Mouse (Mus musculus) heart, postnatal 14 days (tissue): Measurements from ENCODE around the gene Suz12. TPM values are rescaled to one million over a fixed set of nuclear protein-coding genes. Genes with fewer than 3 reads are reported as not detected.
"Not testable (repeated sequence)": the region's sequence is repeated elsewhere in the genome, so short reads cannot be mapped to it uniquely, and the experiment has no call there.

Experiments
- DNase-seq, 2 experiments: peaks; one replicate each; pipeline ENCODE4 v3.0.0; 2021 to 2022
- intact Hi-C: fragments of 180-260 bp; cut with DNase I; formaldehyde crosslinking; loops from one replicate; pipeline ENCODE4 v1.15.1; 2025
- long read RNA-seq, 2 experiments: library from polyadenylated mRNA; stranded (forward); transcript quantifications; one replicate each; pipeline ENCODE4 v2.0.0; 2021
- total RNA-seq, 2 experiments: library from RNA; stranded (reverse); gene quantifications; 2 replicates each; pipeline ENCODE4 v1.2.3; 2021

Gene Suz12
- 10 to 100 TPM; 28.2 to 30.2 TPM for total RNA-seq
- long read RNA-seq, experiment 1, full-length matches to known transcripts = 11 of 11 reads
- long read RNA-seq, experiment 1, partial matches to known transcripts = 0 of 11 reads
- long read RNA-seq, experiment 1, other reads (novel, unspliced or antisense) = 0 of 11 reads
- long read RNA-seq, experiment 2, full-length matches to known transcripts = 17 of 21 reads
- long read RNA-seq, experiment 2, partial matches to known transcripts = 1 of 21 reads
- long read RNA-seq, experiment 2, other reads (novel, unspliced or antisense) = 3 of 21 reads

DNA sequence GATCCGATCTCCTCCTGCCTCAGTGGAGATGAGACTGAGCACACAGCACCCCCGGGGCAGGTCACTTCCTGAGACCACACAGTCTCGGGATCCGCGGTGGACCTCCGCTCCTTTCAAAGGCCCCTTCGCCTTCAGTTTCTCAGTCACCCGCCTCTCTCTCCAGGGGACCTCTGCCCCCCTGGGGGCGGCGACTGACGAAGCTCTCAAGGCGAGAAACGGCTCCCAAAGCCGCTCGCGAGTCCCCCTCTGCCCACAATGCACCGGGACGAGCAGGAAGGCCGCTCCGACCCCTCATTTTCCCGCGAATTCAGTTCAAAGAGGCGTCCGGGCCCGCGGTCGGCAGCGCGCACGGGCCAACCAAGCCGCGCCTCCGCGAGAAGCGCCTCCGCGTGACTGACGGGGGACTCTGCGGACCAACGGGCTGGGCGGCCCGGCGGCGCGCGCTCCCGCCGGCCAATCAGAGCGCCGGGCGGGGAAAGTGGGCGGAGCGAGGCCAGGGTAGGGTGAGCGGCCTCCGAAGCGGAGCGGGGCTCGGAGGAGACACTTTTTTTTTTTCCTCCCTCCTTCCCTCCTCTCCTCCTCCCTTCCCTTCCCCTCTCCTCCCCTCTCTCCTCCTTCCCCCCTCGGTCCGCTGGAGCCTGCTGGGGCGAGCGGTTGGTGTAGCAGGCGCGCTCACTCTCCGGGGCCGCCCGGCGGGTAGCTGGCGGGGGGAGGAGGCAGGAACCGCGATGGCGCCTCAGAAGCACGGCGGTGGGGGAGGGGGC is at the start of gene Suz12:
TSS of gene Suz12 (plus strand) at position 515 of the 764 bp plus-strand sequence.
- DNase-seq = peak; percentile 96 to 97
- intact Hi-C loops = loop anchor here (2.0 kb wide), 1 partner anchor 30 kb away; the partner anchor contains the start of gene Utp6

DNA sequence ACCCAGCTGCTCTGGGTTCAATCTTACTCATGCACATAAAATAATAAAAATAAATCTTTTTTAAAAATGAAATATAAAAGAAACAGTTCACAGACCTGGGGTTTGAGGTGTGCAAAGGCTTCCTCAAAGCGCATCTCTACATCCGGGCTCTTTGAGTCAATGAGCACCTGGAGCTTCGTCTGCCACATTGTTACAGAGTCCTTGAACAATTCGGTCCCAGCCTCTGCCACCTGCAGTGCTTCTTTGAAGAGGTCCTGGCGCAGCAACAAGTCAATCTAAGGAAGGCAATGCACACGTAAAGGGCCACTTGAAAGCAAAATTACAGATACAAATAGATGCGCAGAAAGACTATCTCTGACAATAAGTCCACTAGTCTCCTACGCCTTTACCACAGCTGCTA is 49.8 kb upstream of the Suz12 start:
- intact Hi-C loops = no loop called here
- no peak for DNase-seq

DNA sequence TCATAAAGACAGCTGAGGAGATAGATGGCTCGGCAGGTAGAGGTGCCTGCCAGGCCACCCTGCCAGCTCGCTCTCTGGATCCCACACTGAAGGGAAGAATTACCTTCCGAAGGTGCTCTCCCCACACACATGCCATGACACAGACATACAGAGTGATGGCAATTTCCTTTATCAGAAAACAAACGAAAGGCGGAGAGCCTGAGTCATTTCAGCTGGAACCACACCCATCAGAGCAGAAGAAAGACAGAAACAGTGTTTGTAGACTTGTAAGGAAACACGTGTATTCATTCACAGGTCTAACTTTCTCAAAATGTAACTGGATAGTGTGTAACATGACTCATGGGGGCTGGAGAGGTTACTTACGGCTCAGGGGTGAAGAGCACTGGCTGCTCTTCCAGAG is 49.3 kb upstream of the Suz12 start:
- DNase-seq = no peak
- intact Hi-C loops = no loop called here

- intact Hi-C loops = no loop called here
- DNase-seq = no peak
Observed at GRCm38 (mm10) chr11:79947265-79947664, 45.6 kb upstream of the Suz12 start.

GRCm38 (mm10) chr11:79961346-79962124 is 31.4 kb upstream of the Suz12 start:
- no peak for DNase-seq
- intact Hi-C loops = loop anchor here (2.0 kb wide), 1 partner anchor 31 kb away; the partner anchor contains the start of gene Suz12

DNA sequence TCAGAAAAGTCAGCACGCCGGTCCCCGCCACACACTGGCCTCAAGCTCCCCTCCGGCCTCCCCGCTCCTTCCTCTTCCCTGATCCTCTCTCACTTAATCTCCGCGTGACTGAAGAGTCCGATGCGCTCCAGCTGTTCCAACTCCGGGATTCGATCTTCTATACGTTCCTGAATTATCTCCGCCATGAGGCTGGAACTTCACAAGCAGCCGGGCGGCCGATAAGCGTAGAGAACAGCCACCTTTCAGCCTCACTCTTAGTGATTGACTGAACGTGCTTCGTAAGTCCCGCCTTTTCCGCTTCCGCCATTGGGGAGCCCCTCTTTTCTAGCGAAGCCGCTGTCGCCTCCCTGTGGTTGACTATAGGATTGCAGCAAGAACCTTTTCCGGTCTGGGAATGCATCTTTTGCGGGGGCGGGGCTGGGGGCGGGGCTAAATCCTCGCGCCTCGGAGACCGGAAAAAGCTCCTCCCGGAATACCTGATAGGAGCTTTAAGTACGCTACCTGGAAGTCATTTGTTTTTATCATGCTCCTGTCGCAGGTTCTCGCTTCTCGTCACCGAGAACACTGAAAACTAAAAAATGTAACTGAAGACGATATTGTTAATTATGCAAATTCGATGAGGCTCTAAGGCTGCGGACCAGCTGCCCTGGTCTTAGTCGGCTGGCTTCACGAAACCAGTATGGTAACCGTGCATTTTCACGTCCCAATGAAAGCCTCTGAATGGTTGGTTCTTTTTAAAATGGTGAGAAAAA is 30.6 kb upstream of the Suz12 start, which contains the start of gene Utp6:
TSS of gene Utp6 (minus strand) at position 266 of the 752 bp plus-strand sequence.
- intact Hi-C loops = loop anchor here (2.0 kb wide), 1 partner anchor 30 kb away; the partner anchor contains the start of gene Suz12
- DNase-seq = peak; percentile 98 to 100

DNA sequence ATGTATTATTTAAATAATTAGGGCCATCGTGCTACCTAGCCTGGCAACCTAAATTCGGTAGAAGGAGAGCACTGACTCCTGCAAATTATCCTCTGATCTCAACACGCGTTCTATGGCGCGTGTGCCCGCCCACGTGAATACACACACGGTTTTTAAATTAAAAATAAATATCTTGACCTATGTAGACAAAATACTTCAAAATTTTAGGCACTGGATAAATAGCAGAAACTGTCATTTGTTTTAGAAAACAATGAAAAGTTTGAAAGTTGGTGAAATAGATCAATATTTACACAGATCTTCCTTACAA is 30.1 kb upstream of the Suz12 start:
- intact Hi-C loops = loop anchor here (2.0 kb wide), 1 partner anchor 30 kb away; the partner anchor contains the start of gene Suz12
- DNase-seq = no peak

- DNase-seq = no peak
- intact Hi-C loops = loop anchor here (2.0 kb wide), 1 partner anchor 29 kb away; the partner anchor contains the start of gene Suz12
Observed at GRCm38 (mm10) chr11:79963212-79963974, 29.5 kb upstream of the Suz12 start.

- peak; percentile 13 to 50 for DNase-seq
- intact Hi-C loops = no loop called here
Observed at GRCm38 (mm10) chr11:79965896-79966295, 27.0 kb upstream of the Suz12 start.

GRCm38 (mm10) chr11:79967752-79968151 is 25.2 kb upstream of the Suz12 start:
- intact Hi-C loops = no loop called here

DNA sequence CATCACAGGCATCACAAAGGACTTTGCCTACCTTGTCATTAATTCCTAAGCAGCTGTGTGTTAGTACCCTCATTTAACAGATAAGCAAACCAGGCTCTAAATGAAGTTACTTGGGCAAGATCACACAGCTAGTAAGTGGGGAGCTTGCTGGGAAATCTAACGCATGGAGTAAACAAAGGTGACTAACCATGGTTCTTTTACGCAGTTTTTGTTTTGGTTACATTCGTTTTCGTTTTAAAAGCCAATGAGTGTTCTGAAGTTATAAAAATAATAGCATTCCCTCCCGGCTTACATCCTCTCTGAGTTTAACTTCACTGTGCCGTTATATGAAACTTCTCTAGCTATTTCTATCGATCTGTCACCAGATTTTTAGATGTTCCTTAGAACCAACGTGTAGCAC is 19.8 kb upstream of the Suz12 start:
- DNase-seq = no peak
- intact Hi-C loops = no loop called here

More at GRCm38 (mm10) chr11:79967752-79968151, 25.2 kb upstream of the Suz12 start:
- no peak for DNase-seq

GRCm38 (mm10) chr11:79973626-79974476 is 19.1 kb upstream of the Suz12 start:
- DNase-seq = peak; percentile 23 to 26
- intact Hi-C loops = no loop called here

- no peak for DNase-seq
- intact Hi-C loops = no loop called here
Observed at GRCm38 (mm10) chr11:79975377-79975776, 17.5 kb upstream of the Suz12 start.

GRCm38 (mm10) chr11:79976222-79976621 is 16.7 kb upstream of the Suz12 start:
- intact Hi-C loops = no loop called here

DNA sequence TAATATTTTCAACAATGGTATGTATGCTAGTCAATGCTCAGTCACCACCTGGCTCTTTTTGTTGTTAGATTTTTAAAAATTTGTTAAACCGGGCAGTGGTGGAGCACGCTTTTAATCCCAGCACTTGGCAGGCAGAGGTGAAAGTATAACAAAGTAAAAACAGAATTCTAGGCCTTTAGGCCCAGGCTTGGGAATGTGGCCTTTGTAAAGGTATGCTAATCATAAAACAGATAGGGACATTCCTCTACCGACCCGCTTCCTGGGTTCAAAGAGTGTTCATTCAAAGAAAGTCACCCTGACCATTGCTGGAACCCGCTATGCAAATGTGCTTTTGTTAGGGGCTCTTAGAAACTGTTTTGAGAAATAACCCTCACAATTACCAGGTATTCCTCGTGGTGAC is 16.3 kb upstream of the Suz12 start:
- intact Hi-C loops, DNase-seq: not testable (repeated sequence)

More at GRCm38 (mm10) chr11:79976222-79976621, 16.7 kb upstream of the Suz12 start:
- DNase-seq = no peak

- intact Hi-C loops, DNase-seq: not testable (repeated sequence)
Observed at GRCm38 (mm10) chr11:79977061-79977460, 15.8 kb upstream of the Suz12 start.

DNA sequence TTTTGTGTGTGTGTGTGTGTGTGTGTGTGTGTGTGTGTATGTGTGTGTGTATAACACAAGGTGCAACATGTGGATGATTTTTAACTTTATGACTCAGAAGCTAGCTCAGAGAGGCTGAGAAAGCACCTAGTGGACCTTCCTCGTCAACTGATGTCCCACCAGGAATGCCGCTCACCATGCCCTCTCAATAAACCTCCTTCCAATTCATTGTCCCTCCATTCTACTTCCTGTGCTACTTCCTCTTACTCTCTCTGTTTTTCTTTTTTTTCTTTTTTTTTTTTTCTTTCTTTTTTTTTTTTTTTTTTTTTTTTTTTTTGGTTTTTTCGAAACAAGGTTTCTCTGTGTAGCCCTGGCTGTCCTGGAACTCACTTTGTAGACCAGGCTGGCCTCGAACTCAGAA is 15.2 kb upstream of the Suz12 start:
- DNase-seq, intact Hi-C loops: not testable (repeated sequence)

GRCm38 (mm10) chr11:79986886-79987285 is 6.0 kb upstream of the Suz12 start:
- intact Hi-C loops = no loop called here
- no peak for DNase-seq
